Mouse (Mus musculus) C2C12 (cell line): ENCODE results near the gene Cela3a.

Experiments
- CTCF ChIP-seq: IDR thresholded peaks from one replicate; pipeline ENCODE4 v1.5.1; 2011; ENCODE audit not compliant: control insufficient read depth, insufficient read depth, insufficient read length
- MAX ChIP-seq: IDR thresholded peaks from one replicate; pipeline ENCODE4 v1.6.1; 2011; ENCODE audit warnings: mild to moderate bottlenecking, control low read depth
- MYOG ChIP-seq: IDR thresholded peaks from one replicate; pipeline ENCODE4 v1.6.1; 2011; ENCODE audit not compliant: control insufficient read depth, insufficient read length; ENCODE audit errors: extremely low read depth
- USF1 ChIP-seq: IDR thresholded peaks from one replicate; pipeline ENCODE4 v1.6.1; 2011; ENCODE audit warnings: low read depth, mild to moderate bottlenecking, control low read depth, moderate library complexity

DNA sequence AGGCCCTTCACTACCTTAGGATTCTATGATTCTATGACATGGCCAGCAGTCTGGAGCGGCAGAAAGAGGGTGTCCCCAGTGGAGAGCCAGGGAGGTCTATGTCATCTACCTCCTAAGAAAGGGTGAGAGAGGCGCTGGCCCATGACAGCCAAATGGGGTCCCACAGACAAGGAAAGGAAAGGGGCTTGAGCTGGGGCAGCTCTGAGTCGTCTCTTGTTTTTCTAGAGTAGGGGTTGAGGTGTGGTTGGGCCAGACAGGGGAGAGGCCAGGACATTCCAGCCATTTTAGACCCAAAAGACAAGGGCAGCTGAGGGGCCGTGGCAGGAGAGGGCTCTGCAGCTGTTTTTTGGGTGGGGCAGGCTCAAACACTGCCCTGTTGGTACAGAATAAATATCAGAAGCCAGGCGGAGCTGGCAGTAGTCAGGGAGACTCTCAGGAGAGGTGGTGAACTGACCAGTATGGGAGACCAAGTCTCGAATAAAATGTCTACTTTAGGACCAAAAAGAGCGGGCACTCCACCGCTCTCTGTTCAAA, 43.7 kb upstream of the Cela3a start, which contains the start of gene 1700013G24Rik:
- TF ChIP-seq MAX (no peak), MYOG (no peak), CTCF (no peak), USF1 (no peak)
